Mouse (Mus musculus) kidney, adult 10 weeks (tissue): Measurements from ENCODE around the gene Olfr615. TPM values are rescaled to one million over a fixed set of nuclear protein-coding genes. Genes with fewer than 3 reads are reported as not detected.

Experiments
- polyA plus RNA-seq: library from polyadenylated mRNA; stranded (reverse); fragments of 350-450 nt; fragmentation: Illumina TruSeq; extraction: RNeasy Lipid Tissue Mini Kit (QIAGEN cat#74804); gene quantifications from one replicate; pipeline ENCODE4 v1.2.3, GENCODE M21; 2014; ENCODE audit warnings: low read depth, low replicate concordance

Gene Olfr615
- polyA plus RNA-seq = not detected

GRCm38 (mm10) chr7:103555779-103556178 is at the start of gene Olfr615:
Olfr615 (plus strand) TSS chr7:103556079.

GRCm38 (mm10) chr7:103512022-103512421 is 43.9 kb upstream of the Olfr615 start, which contains the start of gene Olfr610:
Olfr610 (minus strand) TSS chr7:103512122.

GRCm38 (mm10) chr7:103520746-103521145 is 35.1 kb upstream of the Olfr615 start, which contains the start of gene Olfr611:
Olfr611 (minus strand) TSS chr7:103520846.

DNA sequence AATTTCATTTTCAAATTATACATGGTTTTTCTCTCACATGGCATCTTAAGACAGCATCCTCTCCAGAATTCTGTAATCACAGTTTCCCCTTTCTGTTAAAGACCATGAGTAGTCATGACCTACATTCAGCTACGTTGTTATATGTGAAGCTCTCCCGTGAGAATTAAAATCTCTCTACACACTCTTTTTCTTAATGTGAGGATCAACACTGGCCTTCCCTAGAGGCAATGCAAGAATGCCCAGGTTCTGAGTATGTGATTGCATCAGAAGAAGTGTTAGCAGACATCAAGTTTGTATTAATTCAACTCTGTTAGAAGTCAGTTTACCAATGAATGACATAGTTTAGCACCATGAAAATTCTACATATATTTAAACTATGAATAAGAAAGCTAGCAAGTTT is 13.3 kb upstream of the Olfr615 start, which contains the start of gene Olfr612:
TSS of gene Olfr612 (minus strand) at position 101 of the 400 bp plus-strand sequence.

GRCm38 (mm10) chr7:103547774-103548173 is 8.1 kb upstream of the Olfr615 start, which contains the start of gene Olfr613:
Olfr613 (plus strand) TSS chr7:103548074.

GRCm38 (mm10) chr7:103569043-103569442 is 13.2 kb downstream of the Olfr615 start, which contains the start of gene Olfr616:
Olfr616 (minus strand) TSS chr7:103569143.

DNA sequence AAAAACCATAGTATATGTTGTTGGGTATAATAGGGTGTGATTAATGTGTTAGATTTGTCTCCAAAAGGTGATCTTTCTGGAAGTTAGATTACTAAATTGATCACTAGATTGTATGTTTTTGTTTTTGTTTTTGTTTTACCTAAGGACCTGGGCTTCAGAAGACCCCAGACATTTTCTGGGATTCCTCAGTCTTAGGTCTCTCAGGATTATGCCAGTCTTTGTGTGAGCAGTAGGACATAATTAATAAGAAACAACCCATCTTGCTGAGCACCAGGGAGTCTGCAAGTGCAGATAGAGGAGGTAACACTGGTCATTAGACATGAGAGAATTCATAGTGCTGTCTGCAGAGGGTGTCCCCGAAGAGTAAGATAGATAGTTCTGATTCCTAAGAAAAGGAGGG is 16.9 kb downstream of the Olfr615 start, which contains the start of gene Olfr617:
TSS of gene Olfr617 (plus strand) at position 301 of the 400 bp plus-strand sequence.

DNA sequence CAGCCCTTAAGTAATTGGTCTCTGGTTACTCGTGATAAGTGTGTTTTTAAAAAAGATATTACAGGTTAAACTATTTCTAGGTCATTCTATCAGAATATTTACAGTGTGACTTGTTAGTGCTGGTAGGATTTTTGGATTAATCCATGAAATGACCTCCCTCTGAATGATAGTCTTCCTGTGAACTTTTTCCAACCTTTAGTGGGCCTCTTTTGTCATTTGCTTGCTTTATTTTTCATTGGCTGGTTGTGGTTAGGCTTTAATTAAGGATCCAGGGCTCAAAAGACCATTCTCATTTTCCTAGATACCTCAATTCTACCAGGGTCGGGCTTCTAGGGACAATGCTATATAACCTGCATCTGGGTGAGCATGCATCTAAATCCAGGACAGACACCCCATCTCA is 33.9 kb downstream of the Olfr615 start, which contains the start of gene Olfr618:
TSS of gene Olfr618 (plus strand) at position 301 of the 400 bp plus-strand sequence.

GRCm38 (mm10) chr7:103600275-103600674 is 44.4 kb downstream of the Olfr615 start, which contains the start of gene Olfr619:
Olfr619 (plus strand) TSS chr7:103600575.

DNA sequence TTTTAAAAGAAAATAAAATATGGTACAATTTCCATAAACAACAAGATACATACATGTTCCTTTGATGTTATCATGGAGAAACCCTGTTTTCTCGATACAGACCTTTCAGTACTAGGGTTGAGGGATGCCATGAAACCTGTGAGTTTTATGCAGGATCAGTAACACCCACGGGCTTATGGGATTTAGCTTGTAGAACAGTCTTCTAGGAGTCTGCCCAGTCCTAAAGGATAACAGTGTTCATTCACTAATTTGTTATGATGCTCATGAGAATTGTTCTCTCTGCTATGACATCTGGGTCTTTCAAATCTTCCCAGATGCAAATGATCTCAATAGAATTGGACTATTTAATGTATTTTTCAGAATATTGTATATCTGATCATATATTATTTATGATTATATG is 56.6 kb downstream of the Olfr615 start, which contains the start of gene Olfr620:
TSS of gene Olfr620 (minus strand) at position 101 of the 400 bp plus-strand sequence.

Other genes starting within 250 kb of the Olfr615 start
- gene Olfr597, start 239.8 kb upstream of the Olfr615 start, polyA plus RNA-seq = not detected
- not detected for gene Olfr598, start 232.5 kb upstream of the Olfr615 start, polyA plus RNA-seq
- gene Olfr599, start 220.2 kb upstream of the Olfr615 start, polyA plus RNA-seq = not detected
- gene Olfr600, start 206.4 kb upstream of the Olfr615 start, polyA plus RNA-seq = not detected
- gene Olfr601, start 193.4 kb upstream of the Olfr615 start, polyA plus RNA-seq = not detected
- not detected for gene Olfr603, start 169.9 kb upstream of the Olfr615 start, polyA plus RNA-seq
- gene Usp17lc, start 141.0 kb upstream of the Olfr615 start, polyA plus RNA-seq = not detected
- gene Olfr605, start 110.6 kb upstream of the Olfr615 start, polyA plus RNA-seq = not detected
- gene Olfr606, start 107.0 kb upstream of the Olfr615 start, polyA plus RNA-seq = not detected
- not detected for gene Olfr607, start 91.9 kb upstream of the Olfr615 start, polyA plus RNA-seq
- gene Olfr608, start 86.2 kb upstream of the Olfr615 start, polyA plus RNA-seq = not detected
- gene Olfr609, start 58.0 kb upstream of the Olfr615 start, polyA plus RNA-seq = not detected
- not detected for gene Olfr610, start 44.0 kb upstream of the Olfr615 start, polyA plus RNA-seq
- gene Olfr611, start 35.2 kb upstream of the Olfr615 start, polyA plus RNA-seq = not detected
- gene Olfr612, start 13.4 kb upstream of the Olfr615 start, polyA plus RNA-seq = not detected
- not detected for gene Olfr613, start 8.0 kb upstream of the Olfr615 start, polyA plus RNA-seq
- gene Olfr616, start 13.1 kb downstream of the Olfr615 start, polyA plus RNA-seq = not detected
- gene Olfr617, start 17.0 kb downstream of the Olfr615 start, polyA plus RNA-seq = not detected
- gene Olfr618, start 34.0 kb downstream of the Olfr615 start, polyA plus RNA-seq = not detected
- not detected for gene Olfr619, start 44.5 kb downstream of the Olfr615 start, polyA plus RNA-seq
- not detected for gene Olfr620, start 56.5 kb downstream of the Olfr615 start, polyA plus RNA-seq
- not detected for gene Olfr622, start 86.6 kb downstream of the Olfr615 start, polyA plus RNA-seq
- not detected for gene Olfr623, start 107.6 kb downstream of the Olfr615 start, polyA plus RNA-seq
- 0.44 TPM for gene Olfr624, start 115.1 kb downstream of the Olfr615 start, polyA plus RNA-seq
- gene Olfr625-ps1, start 126.6 kb downstream of the Olfr615 start, polyA plus RNA-seq = not detected
- not detected for gene Olfr243, start 158.6 kb downstream of the Olfr615 start, polyA plus RNA-seq
- not detected for gene Olfr628, start 174.3 kb downstream of the Olfr615 start, polyA plus RNA-seq
- not detected for gene Olfr629, start 188.9 kb downstream of the Olfr615 start, polyA plus RNA-seq
- gene Olfr630, start 201.3 kb downstream of the Olfr615 start, polyA plus RNA-seq = not detected
- not detected for gene Olfr69, start 215.5 kb downstream of the Olfr615 start, polyA plus RNA-seq
- not detected for gene Olfr68, start 223.6 kb downstream of the Olfr615 start, polyA plus RNA-seq
- not detected for gene Olfr67, start 235.7 kb downstream of the Olfr615 start, polyA plus RNA-seq